Mouse (Mus musculus) stomach, postnatal 0 days (tissue): ENCODE measurements around the gene Nipal1.

Experiments used
- CTCF ChIP-seq: IDR thresholded peaks from 2 replicates; pipeline ENCODE4 v1.5.1; 2016; ENCODE audit warnings: antibody characterized with exemption, low read depth, mild to moderate bottlenecking, moderate library complexity
- EP300 ChIP-seq: optimal IDR thresholded peaks from 2 replicates; pipeline ENCODE3; 2016; ENCODE audit warnings: antibody characterized with exemption

GRCm38 (mm10) chr5:72709451-72709850, 61.9 kb downstream of the Nipal1 start:
- TF ChIP-seq CTCF = no peak
- no peak for TF ChIP-seq EP300
